26 mouse cellular contexts compared by ENCODE assay signal in genomic region chr16:31476872-31477603, GRCm38 (mm10). TPM values are rescaled to one million over a fixed set of nuclear protein-coding genes. Genes with fewer than 3 reads are reported as not detected.
DNase-seq lines count a peak whose midpoint lies in the region; ATAC-seq and TF ChIP-seq lines count a peak whose summit lies in the region.
"Had no signal": no experiment of that assay in that cellular context is flagged by ENCODE, and none has a peak within 500 bp of the region (broad histone marks: within the 10 kb centered on the region; RNA-seq: fewer than 3 reads in every experiment).

No protein-coding gene starts in this region.

- no peak overlapping the region for H3K27ac ChIP-seq in embryonic facial prominence, embryonic 14.5 days (replicated peaks; ENCODE audit: low read depth, low read length)
- no peak overlapping the region; the same call in 1 of the 2 replicates for H3K27ac ChIP-seq in embryonic facial prominence, embryonic 10.5 days (replicated peaks)
- H3K27ac ChIP-seq in lung, embryonic 14.5 days (ENCODE audit: low read depth): no peak overlapping the region
- H3K27ac ChIP-seq: heart, adult 2 months; heart, embryonic 13.5 days; hindbrain, embryonic 12.5 days; layer of hippocampus, adult 2 months; left cerebral cortex, adult 2 months had no signal

- no peak overlapping the region for H3K4me3 ChIP-seq in embryonic facial prominence, embryonic 14.5 days (ENCODE audit: low read depth, low read length)
- no peak overlapping the region for H3K4me3 ChIP-seq in embryonic facial prominence, embryonic 10.5 days
- H3K4me3 ChIP-seq in lung, embryonic 14.5 days (ENCODE audit: low read depth, low read length): no peak overlapping the region
- H3K4me3 ChIP-seq: heart, adult 2 months; heart, embryonic 13.5 days; hindbrain, embryonic 12.5 days; layer of hippocampus, adult 2 months; left cerebral cortex, adult 2 months had no signal

- no peak for TF ChIP-seq CTCF in lung, embryonic 14.5 days (IDR thresholded peaks at IDR 0.05; ENCODE audit: low read depth)

- peaks cover 20% of the 10 kb centered on the region for H3K4me1 ChIP-seq in embryonic facial prominence, embryonic 14.5 days (ENCODE audit: control insufficient read depth, insufficient read depth, low read length)
- H3K4me1 ChIP-seq in embryonic facial prominence, embryonic 10.5 days: peaks cover 26% of the 10 kb centered on the region
- no peaks in the 10 kb centered on the region for H3K4me1 ChIP-seq in lung, embryonic 14.5 days (ENCODE audit: insufficient read depth)

- H3K9ac ChIP-seq in embryonic facial prominence, embryonic 14.5 days (ENCODE audit: low read depth, low read length): no peak overlapping the region
- H3K9ac ChIP-seq in lung, embryonic 14.5 days: no peak overlapping the region
- H3K9ac ChIP-seq: heart, embryonic 13.5 days; hindbrain, embryonic 12.5 days; liver, postnatal 0 days had no signal

- 42% methylated on average over 7 of the region's 7 CpGs for WGBS in embryonic facial prominence, embryonic 14.5 days
- WGBS in embryonic facial prominence, embryonic 10.5 days: 66% methylated on average over 7 of the region's 7 CpGs
- WGBS in lung, embryonic 14.5 days: 24% methylated on average over 7 of the region's 7 CpGs

- no peaks in the 10 kb centered on the region; the same call in 1 of the 2 replicates for H3K9me3 ChIP-seq in embryonic facial prominence, embryonic 14.5 days (ENCODE audit: control insufficient read depth, low read length)
- H3K9me3 ChIP-seq in embryonic facial prominence, embryonic 10.5 days: peaks cover 5% of the 10 kb centered on the region; the same call in 1 of the 2 replicates
- no peaks in the 10 kb centered on the region; the same call in 1 of the 2 replicates for H3K9me3 ChIP-seq in lung, embryonic 14.5 days (ENCODE audit: low read depth, low read length)

- H3K27me3 ChIP-seq in embryonic facial prominence, embryonic 14.5 days (replicated peaks; ENCODE audit: control insufficient read depth, insufficient read depth, low read length): no peaks in the 10 kb centered on the region
- H3K27me3 ChIP-seq in embryonic facial prominence, embryonic 10.5 days (replicated peaks; ENCODE audit: low read depth, poor library complexity, severe bottlenecking): no peaks in the 10 kb centered on the region
- H3K27me3 ChIP-seq in lung, embryonic 14.5 days (ENCODE audit: insufficient read depth, low read length): no peaks in the 10 kb centered on the region
- H3K27me3 ChIP-seq: heart, embryonic 13.5 days had no signal

- H3K36me3 ChIP-seq in embryonic facial prominence, embryonic 14.5 days (ENCODE audit: control insufficient read depth, insufficient read depth, low read length): no peaks in the 10 kb centered on the region
- no peaks in the 10 kb centered on the region for H3K36me3 ChIP-seq in embryonic facial prominence, embryonic 10.5 days (replicated peaks)
- H3K36me3 ChIP-seq in lung, embryonic 14.5 days (ENCODE audit: insufficient read depth): no peaks in the 10 kb centered on the region
- H3K36me3 ChIP-seq: heart, embryonic 13.5 days; hindbrain, embryonic 12.5 days had no signal

- no peak for DNase-seq in embryonic facial prominence, embryonic 14.5 days (ENCODE audit: low spot score)
- DNase-seq in embryonic facial prominence, embryonic 10.5 days (ENCODE audit: low spot score): no peak
- DNase-seq in lung, embryonic 14.5 days: peak; percentile 24
- DNase-seq in lung, postnatal 25 days (ENCODE audit: low spot score): no peak
- DNase-seq in cerebellum, adult 9-10 months: peak; percentile 84
- DNase-seq in embryo, embryonic 10 days (ENCODE audit: low spot score): no peak
- DNase-seq in layer of hippocampus, adult 9-11 months: no peak
- no peak for DNase-seq in layer of hippocampus, adult 8-10 months (ENCODE audit: low spot score in 2 of 2)
- DNase-seq: adrenal gland, postnatal 10 days; gastrocnemius, postnatal 36 days; heart, adult 2 months; heart, postnatal 14 days; kidney, adult 18-20 months; kidney, postnatal 25 days; liver, postnatal 0 days; lung, postnatal 10 days; right cerebral cortex, adult 18-20 months; right cerebral cortex, postnatal 4 days; thymus, adult 2 months; thymus, postnatal 4 days had no signal

- no peak overlapping the region for H3K4me2 ChIP-seq in embryonic facial prominence, embryonic 14.5 days (ENCODE audit: low read depth, low read length)
- H3K4me2 ChIP-seq in lung, embryonic 14.5 days: no peak overlapping the region
- H3K4me2 ChIP-seq: heart, embryonic 13.5 days; hindbrain, embryonic 12.5 days; liver, embryonic 11.5 days; midbrain, embryonic 11.5 days had no signal

- ATAC-seq in embryonic facial prominence, embryonic 14.5 days (ENCODE audit: low read depth): 0 out of 2 replicates have a peak, but pooled peaks have one; percentile 19
- no peak for ATAC-seq in lung, embryonic 14.5 days (ENCODE audit: insufficient read depth)
- ATAC-seq: liver, postnatal 0 days had no signal

RNA-seq across cellular contexts. Expression of gene Bdh1, which starts 55.0 kb away (rescaled TPM):
- polyA plus RNA-seq in embryonic facial prominence, embryonic 14.5 days (2014; fragmentation: Nextera tagmentation; extraction: Ambion mirVana): 29.8 and 30.4 TPM in 2 replicates
- 12.2 and 13.4 TPM in 2 replicates for polyA plus RNA-seq in embryonic facial prominence, embryonic 10.5 days (2016; fragmentation: Nextera tagmentation; extraction: Ambion mirVana)
- polyA plus RNA-seq in lung, embryonic 14.5 days (2014; fragmentation: Nextera tagmentation; extraction: Ambion mirVana): 3.1 and 5.7 TPM in 2 replicates
- total RNA-seq in layer of hippocampus, adult 8-10 months (2022): 100 to 1,000 TPM in 2 of 4 experiments, 10 to 100 TPM in 2; 71.2 to 114 (median 102) TPM

Comparison
In these comparisons a context has a peak if more than half of its experiments do, and no peak if none do; other contexts are left out.
1. DNase-seq: peak in lung, embryonic 14.5 days (single experiment) and cerebellum, adult 9-10 months (single experiment); none in embryonic facial prominence, embryonic 14.5 days (single experiment), embryonic facial prominence, embryonic 10.5 days (single experiment), lung, postnatal 25 days (single experiment), embryo, embryonic 10 days (single experiment), layer of hippocampus, adult 9-11 months (single experiment) and layer of hippocampus, adult 8-10 months (0 of 2).